ENCODE assay signal across 8 mouse cellular contexts in the genomic region with DNA sequence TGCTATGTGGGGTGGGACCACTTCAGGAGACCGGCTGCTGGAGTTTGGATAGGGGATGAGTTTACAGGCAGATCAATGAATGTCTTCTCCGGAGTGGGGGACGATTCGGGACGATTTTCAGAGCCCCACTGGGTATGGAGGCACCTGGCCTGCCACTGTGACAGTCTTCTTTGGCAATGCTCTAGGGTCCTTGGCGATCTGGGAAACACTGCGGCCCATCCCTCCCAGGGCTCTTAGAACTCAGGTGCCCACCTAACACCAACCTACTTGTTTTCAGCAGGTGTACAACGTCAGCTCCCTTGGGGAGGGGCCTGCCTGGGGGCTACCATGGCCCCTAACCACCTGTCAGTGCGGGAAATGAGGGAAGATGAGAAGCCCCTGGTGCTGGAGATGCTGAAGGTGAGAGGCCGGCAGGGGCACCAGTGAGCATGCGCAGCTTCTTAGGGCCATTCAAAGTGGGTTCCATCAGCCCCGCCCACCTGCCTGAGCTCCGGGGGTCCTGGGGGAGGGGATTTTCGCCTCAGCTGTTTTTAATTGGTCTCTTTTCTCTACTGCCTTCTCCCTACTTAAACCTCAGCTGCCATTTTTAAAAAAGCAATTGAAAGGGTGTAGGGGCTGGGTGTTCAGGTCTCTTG. TPM values are rescaled to one million over a fixed set of nuclear protein-coding genes. Genes with fewer than 3 reads are reported as not detected.
DNase-seq lines count a peak whose midpoint lies in the region; ATAC-seq and TF ChIP-seq lines count a peak whose summit lies in the region.

No protein-coding gene starts in this region.

- H3K27ac ChIP-seq in forebrain, embryonic 15.5 days (replicated peaks): peak overlapping the region; percentile 96
- no peak overlapping the region for H3K27ac ChIP-seq in intestine, postnatal 0 days (ENCODE audit: low read depth, low read length)
- H3K27ac ChIP-seq in limb, embryonic 12.5 days: peak overlapping the region; percentile 96
- peak overlapping the region; percentile 98 for H3K27ac ChIP-seq in neural tube, embryonic 14.5 days (ENCODE audit: low read depth, low read length)

- peak overlapping the region; percentile 46 for H3K4me3 ChIP-seq in forebrain, embryonic 15.5 days
- H3K4me3 ChIP-seq in intestine, postnatal 0 days (ENCODE audit: low read depth, low read length): peak overlapping the region; percentile 6; the same call in 1 of the 2 replicates
- peak overlapping the region; percentile 35 for H3K4me3 ChIP-seq in limb, embryonic 12.5 days (replicated peaks)
- peak overlapping the region; percentile 25 for H3K4me3 ChIP-seq in neural tube, embryonic 14.5 days (ENCODE audit: low read depth, low read length)

- peaks cover 23% of the 10 kb centered on the region for H3K36me3 ChIP-seq in forebrain, embryonic 15.5 days
- H3K36me3 ChIP-seq in intestine, postnatal 0 days (ENCODE audit: control insufficient read depth, insufficient read depth): peaks cover 29% of the 10 kb centered on the region
- H3K36me3 ChIP-seq in limb, embryonic 12.5 days: peaks cover 37% of the 10 kb centered on the region
- peaks cover 21% of the 10 kb centered on the region for H3K36me3 ChIP-seq in neural tube, embryonic 14.5 days (ENCODE audit: control insufficient read depth, insufficient read depth, low read length)

- DNase-seq in adrenal gland, postnatal 14 days: peak; percentile 49
- no peak for DNase-seq in adrenal gland, postnatal 10 days
- DNase-seq in urinary bladder, postnatal 10 days (ENCODE audit: low spot score): no peak

- peak overlapping the region; percentile 88 for H3K4me2 ChIP-seq in forebrain, embryonic 15.5 days (replicated peaks)
- H3K4me2 ChIP-seq in intestine, postnatal 0 days (replicated peaks; ENCODE audit: low read depth): peak overlapping the region; percentile 54
- peak overlapping the region; percentile 72 for H3K4me2 ChIP-seq in limb, embryonic 12.5 days
- peak overlapping the region; percentile 60 for H3K4me2 ChIP-seq in neural tube, embryonic 14.5 days (ENCODE audit: low read depth, low read length)

- peak overlapping the region; percentile 57 for H3K9ac ChIP-seq in forebrain, embryonic 15.5 days (replicated peaks)
- H3K9ac ChIP-seq in intestine, postnatal 0 days (ENCODE audit: low read depth, low read length): no peak overlapping the region
- peak overlapping the region; percentile 51 for H3K9ac ChIP-seq in limb, embryonic 12.5 days (replicated peaks)
- peak overlapping the region; percentile 57 for H3K9ac ChIP-seq in neural tube, embryonic 14.5 days (replicated peaks; ENCODE audit: low read depth, low read length)

- no peaks in the 10 kb centered on the region for H3K9me3 ChIP-seq in forebrain, embryonic 15.5 days
- H3K9me3 ChIP-seq in intestine, postnatal 0 days (ENCODE audit: control insufficient read depth): no peaks in the 10 kb centered on the region
- no peaks in the 10 kb centered on the region for H3K9me3 ChIP-seq in limb, embryonic 12.5 days
- H3K9me3 ChIP-seq in neural tube, embryonic 14.5 days (ENCODE audit: control insufficient read depth, low read length): no peaks in the 10 kb centered on the region

- peak; percentile 55 for TF ChIP-seq CTCF in intestine, postnatal 0 days (IDR thresholded peaks at IDR 0.05; ENCODE audit: low read depth)

- H3K27me3 ChIP-seq in forebrain, embryonic 15.5 days: no peaks in the 10 kb centered on the region
- H3K27me3 ChIP-seq in intestine, postnatal 0 days (replicated peaks; ENCODE audit: control insufficient read depth, insufficient read depth, low read length): 0 out of 2 replicates have a peak, but pooled peaks cover 6% of the 10 kb centered on the region
- no peaks in the 10 kb centered on the region for H3K27me3 ChIP-seq in limb, embryonic 12.5 days
- H3K27me3 ChIP-seq in neural tube, embryonic 14.5 days (ENCODE audit: control insufficient read depth, insufficient read depth, low read length): no peaks in the 10 kb centered on the region

- peak; percentile 26; the same call in 1 of the 2 replicates for ATAC-seq in cerebellum, adult (ENCODE audit: insufficient number of reproducible peaks, low FRiP score, low TSS enrichment)
- ATAC-seq in forebrain, embryonic 15.5 days (replicated peaks): peak; percentile 62
- no peak for ATAC-seq in intestine, postnatal 0 days
- ATAC-seq in limb, embryonic 12.5 days (ENCODE audit: insufficient number of reproducible peaks, insufficient read depth, low FRiP score, low TSS enrichment, low read depth): peak; percentile 16; the same call in 1 of the 2 replicates
- ATAC-seq in neural tube, embryonic 14.5 days (ENCODE audit: low read depth): peak; percentile 62

- under 1% methylated on average over 14 of the region's 14 CpGs for WGBS in forebrain, embryonic 15.5 days
- WGBS in intestine, postnatal 0 days: 2% methylated on average over 14 of the region's 14 CpGs
- WGBS in limb, embryonic 12.5 days: 2% methylated on average over 14 of the region's 14 CpGs
- under 1% methylated on average over 14 of the region's 14 CpGs for WGBS in neural tube, embryonic 14.5 days

- peaks cover 52% of the 10 kb centered on the region for H3K4me1 ChIP-seq in forebrain, embryonic 15.5 days
- H3K4me1 ChIP-seq in intestine, postnatal 0 days (replicated peaks; ENCODE audit: control insufficient read depth, insufficient read depth, low read length): 0 out of 2 replicates have a peak, but pooled peaks cover 8% of the 10 kb centered on the region
- H3K4me1 ChIP-seq in limb, embryonic 12.5 days (replicated peaks): peaks cover 73% of the 10 kb centered on the region
- H3K4me1 ChIP-seq in neural tube, embryonic 14.5 days (ENCODE audit: control insufficient read depth, insufficient read depth, low read length): peaks cover 34% of the 10 kb centered on the region

RNA-seq across cellular contexts. Expression of a gene that starts 1.2 kb away (rescaled TPM):
- 6.6 and 8.1 TPM in 2 replicates for total RNA-seq in adrenal gland, postnatal 14 days (2021)
- 1 to 10 TPM; 5.5 to 8.5 TPM for total RNA-seq in adrenal gland, postnatal 10 days (2021)
- 35.2 and 39.3 TPM in 2 replicates for polyA plus RNA-seq in forebrain, embryonic 15.5 days (2015; fragmentation: Nextera tagmentation; extraction: Ambion mirVana)
- polyA plus RNA-seq in intestine, postnatal 0 days (2015; fragmentation: Nextera tagmentation; extraction: Ambion mirVana): 1.5 and 1.9 TPM in 2 replicates
- polyA plus RNA-seq in limb, embryonic 12.5 days (2016; fragmentation: Nextera tagmentation; extraction: Ambion mirVana): 3.1 and 4.4 TPM in 2 replicates
- polyA plus RNA-seq in neural tube, embryonic 14.5 days (2014; fragmentation: Nextera tagmentation; extraction: Ambion mirVana): 24.4 and 27.9 TPM in 2 replicates

RNA-seq across cellular contexts. Expression of a gene that starts 2.5 kb away (rescaled TPM):
- 3.9 and 5.0 TPM in 2 replicates for total RNA-seq in adrenal gland, postnatal 14 days (2021)
- total RNA-seq in adrenal gland, postnatal 10 days (2021): 1 to 10 TPM; 5.9 to 6.9 TPM
- polyA plus RNA-seq in forebrain, embryonic 15.5 days (2015; fragmentation: Nextera tagmentation; extraction: Ambion mirVana): 0.24 and 0.32 TPM in 2 replicates
- polyA plus RNA-seq in intestine, postnatal 0 days (2015; fragmentation: Nextera tagmentation; extraction: Ambion mirVana): 2.3 and 2.6 TPM in 2 replicates
- 2.5 and 3.1 TPM in 2 replicates for polyA plus RNA-seq in limb, embryonic 12.5 days (2016; fragmentation: Nextera tagmentation; extraction: Ambion mirVana)
- polyA plus RNA-seq in neural tube, embryonic 14.5 days (2014; fragmentation: Nextera tagmentation; extraction: Ambion mirVana): 0.40 and 1.3 TPM in 2 replicates

RNA-seq across cellular contexts. Expression of a gene that starts 8.0 kb away (rescaled TPM):
- total RNA-seq in adrenal gland, postnatal 14 days (2021): 13.7 and 16.2 TPM in 2 replicates
- 10 to 100 TPM; 14.7 to 16.4 TPM for total RNA-seq in adrenal gland, postnatal 10 days (2021)
- 4.0 and 4.2 TPM in 2 replicates for polyA plus RNA-seq in forebrain, embryonic 15.5 days (2015; fragmentation: Nextera tagmentation; extraction: Ambion mirVana)
- 2.9 TPM in 2 replicates for polyA plus RNA-seq in intestine, postnatal 0 days (2015; fragmentation: Nextera tagmentation; extraction: Ambion mirVana)
- polyA plus RNA-seq in limb, embryonic 12.5 days (2016; fragmentation: Nextera tagmentation; extraction: Ambion mirVana): 3.6 and 4.2 TPM in 2 replicates
- 2.8 and 3.7 TPM in 2 replicates for polyA plus RNA-seq in neural tube, embryonic 14.5 days (2014; fragmentation: Nextera tagmentation; extraction: Ambion mirVana)

RNA-seq across cellular contexts. Expression of a gene that starts 16.7 kb away (rescaled TPM):
- 0.26 TPM in 1 of 2 replicates, not detected in the other for total RNA-seq in adrenal gland, postnatal 14 days (2021)
- total RNA-seq in adrenal gland, postnatal 10 days (2021): not detected
- polyA plus RNA-seq in forebrain, embryonic 15.5 days (2015; fragmentation: Nextera tagmentation; extraction: Ambion mirVana): 0.31 and 0.33 TPM in 2 replicates
- polyA plus RNA-seq in intestine, postnatal 0 days (2015; fragmentation: Nextera tagmentation; extraction: Ambion mirVana): not detected in 2 replicates
- polyA plus RNA-seq in limb, embryonic 12.5 days (2016; fragmentation: Nextera tagmentation; extraction: Ambion mirVana): not detected in 2 replicates
- 0.37 and 0.41 TPM in 2 replicates for polyA plus RNA-seq in neural tube, embryonic 14.5 days (2014; fragmentation: Nextera tagmentation; extraction: Ambion mirVana)

RNA-seq across cellular contexts. Expression of a gene that starts 41.2 kb away (rescaled TPM):
- 0.63 TPM in 1 of 2 replicates, not detected in the other for total RNA-seq in adrenal gland, postnatal 14 days (2021)
- 1 to 10 TPM; 1.6 to 3.1 TPM for total RNA-seq in adrenal gland, postnatal 10 days (2021)
- not detected in 2 replicates for polyA plus RNA-seq in forebrain, embryonic 15.5 days (2015; fragmentation: Nextera tagmentation; extraction: Ambion mirVana)
- 0.47 and 0.76 TPM in 2 replicates for polyA plus RNA-seq in intestine, postnatal 0 days (2015; fragmentation: Nextera tagmentation; extraction: Ambion mirVana)
- 0.29 and 0.51 TPM in 2 replicates for polyA plus RNA-seq in limb, embryonic 12.5 days (2016; fragmentation: Nextera tagmentation; extraction: Ambion mirVana)
- not detected in 2 replicates for polyA plus RNA-seq in neural tube, embryonic 14.5 days (2014; fragmentation: Nextera tagmentation; extraction: Ambion mirVana)
